ENCODE assay signal across 9 mouse cellular contexts in genomic region chr16:49982180-49982579, GRCm38 (mm10).
DNase-seq lines count a peak whose midpoint lies in the region; ATAC-seq and TF ChIP-seq lines count a peak whose summit lies in the region.
"Had no signal": no experiment of that assay in that cellular context is flagged by ENCODE, and none has a peak within 500 bp of the region (broad histone marks: within the 10 kb centered on the region; RNA-seq: fewer than 3 reads in every experiment).

No protein-coding gene starts in this region.

- peak overlapping the region; percentile 37; the same call in 1 of the 2 replicates for H3K4me2 ChIP-seq in CH12.LX (ENCODE audit: insufficient read depth, low read depth, poor library complexity, severe bottlenecking)
- H3K4me2 ChIP-seq in intestine, embryonic 15.5 days (replicated peaks), result no peak overlapping the region

- peak; percentile 95 for ATAC-seq in monocyte, adult 5-6 weeks (replicated peaks; ENCODE audit: insufficient number of reproducible peaks, low FRiP score, low TSS enrichment, poor library complexity, severe bottlenecking)
- ATAC-seq in intestine, embryonic 15.5 days, result no peak

- peak; percentile 22 for TF ChIP-seq RAD21 in CH12.LX (IDR thresholded peaks at IDR 0.05; ENCODE audit: low read depth, low read length)

- in situ Hi-C loops in CH12.LX (cut with MboI; ENCODE audit: low pct_ligation_motif_present, low pct_unique_long_range_greater_than_20kb, low sequenced_read_pairs), result no loop called here

- no peaks in the 10 kb centered on the region for H3K27me3 ChIP-seq in CH12.LX (replicated peaks)
- no peaks in the 10 kb centered on the region for H3K27me3 ChIP-seq in cerebellum, adult 2 months (ENCODE audit: control insufficient read depth, insufficient read depth, low read length)
- no peaks in the 10 kb centered on the region for H3K27me3 ChIP-seq in intestine, embryonic 15.5 days (replicated peaks)

- no peak for TF ChIP-seq CTCF in CH12.LX (conservative IDR thresholded peaks at IDR 0.05 in 1 of 2, IDR thresholded peaks at IDR 0.05 in 1 of 2; ENCODE audit: low read depth in 2 of 2, low read length in 2 of 2)
- TF ChIP-seq CTCF in cerebellum, adult 2 months (IDR thresholded peaks at IDR 0.05; ENCODE audit: borderline replicate concordance, insufficient read depth, low read depth, low read length), result no peak

- H3K9me3 ChIP-seq in CH12.LX (replicated peaks; ENCODE audit: low read length), result no peaks in the 10 kb centered on the region
- H3K9me3 ChIP-seq in intestine, embryonic 15.5 days, result no peaks in the 10 kb centered on the region

- peak; percentile 45 for DNase-seq in layer of hippocampus, adult 9-11 months
- DNase-seq in layer of hippocampus, postnatal 36 days, result no peak
- DNase-seq in CH12.LX (ENCODE audit: extremely low read depth), result peak; percentile 96
- DNase-seq in cerebellum, adult 2 months, result peak; percentile 51 to 71
- no peak for DNase-seq in kidney, adult 9 months
- DNase-seq: kidney, postnatal 14 days had no signal

- peak overlapping the region; percentile 83 for H3K27ac ChIP-seq in CH12.LX (ENCODE audit: insufficient read depth, low read depth)
- H3K27ac ChIP-seq in cerebellum, adult 2 months (ENCODE audit: insufficient read depth, low read length), result no peak overlapping the region
- H3K27ac ChIP-seq in intestine, embryonic 15.5 days, result no peak overlapping the region

- peak; percentile 70 for TF ChIP-seq POLR2A in CH12.LX (IDR thresholded peaks at IDR 0.05; ENCODE audit: low read depth, low read length)
- no peak for TF ChIP-seq POLR2A in cerebellum, adult 2 months (IDR thresholded peaks at IDR 0.05; ENCODE audit: borderline replicate concordance, insufficient read depth, low read length)

- 54% methylated on average over 4 of the region's 4 CpGs for WGBS in cerebellum, adult 2 months
- WGBS in intestine, embryonic 15.5 days, result 86% methylated on average over 4 of the region's 4 CpGs

- peak; percentile 99 for TF ChIP-seq EP300 in CH12.LX (IDR thresholded peaks at IDR 0.05; ENCODE audit: low read length)

- H3K79me2 ChIP-seq in CH12.LX (replicated peaks; ENCODE audit: control insufficient read depth, extremely low read depth, insufficient read depth, poor library complexity, severe bottlenecking), result no peaks in the 10 kb centered on the region

- H3K4me3 ChIP-seq in CH12.LX (replicated peaks in 1 of 3; ENCODE audit: low read depth in 2 of 3, low read length in 2 of 3, poor library complexity in 1 of 3), result no peak overlapping the region
- no peak overlapping the region for H3K4me3 ChIP-seq in cerebellum, adult 2 months (replicated peaks; ENCODE audit: insufficient read depth, low read depth, low read length)
- H3K4me3 ChIP-seq in intestine, embryonic 15.5 days (replicated peaks), result no peak overlapping the region
- H3K4me3 ChIP-seq: erythroblast, embryonic 14.5 days had no signal

- H3K4me1 ChIP-seq in CH12.LX (ENCODE audit: control insufficient read depth in 1 of 2, insufficient read depth in 2 of 2), result peaks cover 24 to 42% of the 10 kb centered on the region in 2 experiments
- peaks cover 13% of the 10 kb centered on the region; the same call in 1 of the 2 replicates for H3K4me1 ChIP-seq in cerebellum, adult 2 months (ENCODE audit: control insufficient read depth, insufficient read depth, low read length)
- H3K4me1 ChIP-seq in intestine, embryonic 15.5 days (replicated peaks), result no peaks in the 10 kb centered on the region

- dilution Hi-C loops in CH12.LX (cut with MboI; ENCODE audit: extremely low pct_ligation_motif_present, extremely low pct_unique_long_range_greater_than_20kb, low sequenced_read_pairs), result no loop called here

- no peaks in the 10 kb centered on the region for H3K36me3 ChIP-seq in CH12.LX (replicated peaks in 1 of 2; ENCODE audit: control insufficient read depth in 1 of 2, insufficient read depth in 1 of 2, low read length in 1 of 2)
- H3K36me3 ChIP-seq in intestine, embryonic 15.5 days, result no peaks in the 10 kb centered on the region

- peak overlapping the region; percentile 75; the same call in 1 of the 2 replicates for H3K9ac ChIP-seq in CH12.LX (ENCODE audit: insufficient read depth, low read depth)
- no peak overlapping the region for H3K9ac ChIP-seq in intestine, embryonic 15.5 days

TF ChIP-seq in CH12.LX, 34 proteins besides CTCF, POLR2A, EP300 and RAD21:
- TF ChIP-seq MYC (IDR thresholded peaks at IDR 0.05; ENCODE audit: low read depth, low read length), result peak; percentile 92
- TF ChIP-seq ZC3H11A (IDR thresholded peaks at IDR 0.05; ENCODE audit: low read depth, low read length), result no peak
- 0 out of 2 replicates have a peak, but pooled peaks have one; percentile 39 for TF ChIP-seq HCFC1 (IDR thresholded peaks at IDR 0.05; ENCODE audit: low read depth, low read length)
- TF ChIP-seq ZMIZ1 (IDR thresholded peaks at IDR 0.05; ENCODE audit: low read depth, low read length), result peak; percentile 70; the same call in 1 of the 2 replicates
- TF ChIP-seq MAZ (IDR thresholded peaks at IDR 0.05; ENCODE audit: low read depth, low read length), result peak; percentile 89
- TF ChIP-seq MEF2A (IDR thresholded peaks at IDR 0.05; ENCODE audit: borderline replicate concordance, low read depth, low read length), result peak; percentile 92
- peak; percentile 74; the same call in 1 of the 2 replicates for TF ChIP-seq CHD1 (IDR thresholded peaks at IDR 0.05; ENCODE audit: low read depth, low read length)
- no peak for TF ChIP-seq PAX5 (IDR thresholded peaks at IDR 0.05; ENCODE audit: low read length)
- peak; percentile 50; the same call in 1 of the 2 replicates for TF ChIP-seq NRF1 (IDR thresholded peaks at IDR 0.05; ENCODE audit: low read depth, low read length)
- TF ChIP-seq TBP (conservative IDR thresholded peaks at IDR 0.05; ENCODE audit: low read depth, low read length), result peak; percentile 79; the same call in 1 of the 2 replicates
- peak; percentile 95 for TF ChIP-seq TCF12 (IDR thresholded peaks at IDR 0.05; ENCODE audit: low read depth, low read length)
- TF ChIP-seq BHLHE40 (IDR thresholded peaks at IDR 0.05; ENCODE audit: low read depth, low read length), result peak; percentile 86
- no peak for TF ChIP-seq ZKSCAN1 (IDR thresholded peaks at IDR 0.05; ENCODE audit: borderline replicate concordance, low read depth, low read length)
- TF ChIP-seq CHD2 (IDR thresholded peaks at IDR 0.05; ENCODE audit: low read length), result peak; percentile 93
- TF ChIP-seq MAX (IDR thresholded peaks at IDR 0.05; ENCODE audit: low read length), result peak; percentile 88
- TF ChIP-seq NELFE (IDR thresholded peaks at IDR 0.05; ENCODE audit: low read depth, low read length), result peak; percentile 60; the same call in 1 of the 2 replicates
- peak; percentile 58; the same call in 1 of the 2 replicates for TF ChIP-seq E2F4 (IDR thresholded peaks at IDR 0.05; ENCODE audit: insufficient replicate concordance, low read depth, low read length)
- TF ChIP-seq ELF1 (IDR thresholded peaks at IDR 0.05; ENCODE audit: low read depth, low read length), result peak; percentile 63
- TF ChIP-seq USF1 (IDR thresholded peaks at IDR 0.05; ENCODE audit: low read depth, low read length), result no peak
- TF ChIP-seq ZNF384 (IDR thresholded peaks at IDR 0.05; ENCODE audit: low read depth, low read length), result peak; percentile 52; the same call in 1 of the 2 replicates
- TF ChIP-seq RCOR1 (conservative IDR thresholded peaks at IDR 0.05; ENCODE audit: low read depth, low read length), result peak; percentile 98
- TF ChIP-seq POLR2AphosphoS2 (IDR thresholded peaks at IDR 0.05; ENCODE audit: low read depth, low read length), result no peak
- TF ChIP-seq UBTF (IDR thresholded peaks at IDR 0.05; ENCODE audit: low read depth, low read length), result 0 out of 2 replicates have a peak, but pooled peaks have one; percentile 50
- TF ChIP-seq MAFK (IDR thresholded peaks at IDR 0.05; ENCODE audit: insufficient replicate concordance, low read length), result peak; percentile 83
- TF ChIP-seq ETS1 (conservative IDR thresholded peaks at IDR 0.05; ENCODE audit: low read depth, low read length), result peak; percentile 95
- TF ChIP-seq USF2 (conservative IDR thresholded peaks at IDR 0.05; ENCODE audit: low read depth, low read length), result no peak
- peak; percentile 96 for TF ChIP-seq JUND (conservative IDR thresholded peaks at IDR 0.05; ENCODE audit: low read depth, low read length)
- TF ChIP-seq IRF4 (IDR thresholded peaks at IDR 0.05; ENCODE audit: low read depth, low read length), result peak; percentile 100
- peak; percentile 70 for TF ChIP-seq MXI1 (IDR thresholded peaks at IDR 0.05; ENCODE audit: low read depth, low read length)
- peak; percentile 37 for TF ChIP-seq SMC3 (IDR thresholded peaks at IDR 0.05; ENCODE audit: low read depth, low read length)
- TF ChIP-seq KAT2A (IDR thresholded peaks at IDR 0.05; ENCODE audit: insufficient replicate concordance, low read length), result 0 out of 2 replicates have a peak, but pooled peaks have one; percentile 49
- peak; percentile 94 for TF ChIP-seq SIN3A (IDR thresholded peaks at IDR 0.05; ENCODE audit: low read length)
- TF ChIP-seq JUN (IDR thresholded peaks at IDR 0.05; ENCODE audit: insufficient read depth, low read depth, low read length), result peak; percentile 94
- no peak for TF ChIP-seq GABPA (IDR thresholded peaks at IDR 0.05; ENCODE audit: insufficient replicate concordance, low read depth, low read length)

Comparison
In these comparisons a context has a peak if more than half of its experiments do, and no peak if none do; other contexts are left out.
1. DNase-seq: peak in layer of hippocampus, adult 9-11 months (single experiment), CH12.LX (single experiment) and cerebellum, adult 2 months (2 of 2); none in layer of hippocampus, postnatal 36 days (0 of 2) and kidney, adult 9 months (single experiment).